In genomic region chr2:125356068-125356467, GRCm38 (mm10) we compare ENCODE assay signal across 13 mouse cellular contexts.
A peak's percentile ranks its signal among the peaks of the same experiment; 100 is the strongest.
DNase-seq lines count a peak whose midpoint lies in the region; ATAC-seq lines count a peak whose summit lies in the region.
"Had no signal": no experiment of that assay in that cellular context is flagged by ENCODE, and none has a peak within 500 bp of the region (broad histone marks: within the 10 kb centered on the region; RNA-seq: fewer than 3 reads in every experiment).

No protein-coding gene starts in this region.

- intact Hi-C loops in left cerebral cortex, postnatal 25 days (cut with DNase I): no loop called here

- no peak overlapping the region for H3K9ac ChIP-seq in embryonic facial prominence, embryonic 11.5 days (replicated peaks; ENCODE audit: low read length)
- H3K9ac ChIP-seq in heart, embryonic 16.5 days (ENCODE audit: low read length): no peak overlapping the region
- H3K9ac ChIP-seq: liver, embryonic 12.5 days had no signal

- no peaks in the 10 kb centered on the region for H3K9me3 ChIP-seq in embryonic facial prominence, embryonic 11.5 days (replicated peaks; ENCODE audit: control insufficient read depth, low read length)
- H3K9me3 ChIP-seq in embryonic facial prominence, embryonic 10.5 days: no peaks in the 10 kb centered on the region
- no peaks in the 10 kb centered on the region for H3K9me3 ChIP-seq in heart, embryonic 16.5 days (replicated peaks; ENCODE audit: control insufficient read depth, low read length)
- H3K9me3 ChIP-seq in heart, embryonic 10.5 days: no peaks in the 10 kb centered on the region
- no peaks in the 10 kb centered on the region for H3K9me3 ChIP-seq in megakaryocyte, embryonic 14.5 days
- H3K9me3 ChIP-seq: liver, embryonic 12.5 days had no signal

- H3K4me3 ChIP-seq in embryonic facial prominence, embryonic 11.5 days (ENCODE audit: low read depth, low read length): no peak overlapping the region
- no peak overlapping the region for H3K4me3 ChIP-seq in embryonic facial prominence, embryonic 10.5 days
- H3K4me3 ChIP-seq in heart, embryonic 16.5 days (ENCODE audit: low read length): no peak overlapping the region
- no peak overlapping the region for H3K4me3 ChIP-seq in heart, embryonic 10.5 days
- peak overlapping the region; percentile 78 for H3K4me3 ChIP-seq in megakaryocyte, embryonic 14.5 days (replicated peaks)
- H3K4me3 ChIP-seq: liver, embryonic 12.5 days had no signal

- 88% methylated on average over 5 of the region's 5 CpGs for WGBS in embryonic facial prominence, embryonic 11.5 days
- WGBS in embryonic facial prominence, embryonic 10.5 days: 89% methylated on average over 5 of the region's 5 CpGs
- 74% methylated on average over 5 of the region's 5 CpGs for WGBS in heart, embryonic 16.5 days
- 80% methylated on average over 5 of the region's 5 CpGs for WGBS in heart, embryonic 10.5 days

- no peak overlapping the region for H3K4me2 ChIP-seq in embryonic facial prominence, embryonic 11.5 days (ENCODE audit: low read depth, low read length)
- H3K4me2 ChIP-seq in heart, embryonic 16.5 days (ENCODE audit: low read depth, low read length): no peak overlapping the region
- H3K4me2 ChIP-seq: liver, embryonic 12.5 days had no signal

- 0 out of 2 replicates have a peak, but pooled peaks have one; percentile 18 for ATAC-seq in embryonic facial prominence, embryonic 11.5 days (replicated peaks; ENCODE audit: insufficient number of reproducible peaks, low FRiP score, low TSS enrichment, low read depth)
- ATAC-seq in heart, embryonic 16.5 days (replicated peaks; ENCODE audit: extremely low read depth, insufficient read depth, low FRiP score): no peak
- no peak for ATAC-seq in megakaryocyte, adult 5-6 weeks (ENCODE audit: poor library complexity, severe bottlenecking)
- ATAC-seq: hindbrain, postnatal 0 days; liver, embryonic 12.5 days; Patski had no signal

- H3K27me3 ChIP-seq in embryonic facial prominence, embryonic 11.5 days (ENCODE audit: control insufficient read depth, insufficient read depth, low read length): no peaks in the 10 kb centered on the region
- no peaks in the 10 kb centered on the region for H3K27me3 ChIP-seq in embryonic facial prominence, embryonic 10.5 days (replicated peaks; ENCODE audit: low read depth, poor library complexity, severe bottlenecking)
- no peaks in the 10 kb centered on the region for H3K27me3 ChIP-seq in heart, embryonic 16.5 days (ENCODE audit: control insufficient read depth, insufficient read depth, low read length)
- H3K27me3 ChIP-seq in heart, embryonic 10.5 days (ENCODE audit: insufficient read depth, poor library complexity, severe bottlenecking): no peaks in the 10 kb centered on the region
- H3K27me3 ChIP-seq in megakaryocyte, embryonic 14.5 days (replicated peaks): peaks cover 5% of the 10 kb centered on the region
- H3K27me3 ChIP-seq: liver, embryonic 12.5 days; Patski had no signal

- no peaks in the 10 kb centered on the region for H3K4me1 ChIP-seq in embryonic facial prominence, embryonic 11.5 days (ENCODE audit: control insufficient read depth, insufficient read depth, low read length)
- H3K4me1 ChIP-seq in embryonic facial prominence, embryonic 10.5 days: peaks cover 20% of the 10 kb centered on the region
- peaks cover 16% of the 10 kb centered on the region for H3K4me1 ChIP-seq in heart, embryonic 16.5 days (ENCODE audit: control insufficient read depth, insufficient read depth, low read length)
- peaks cover 16% of the 10 kb centered on the region for H3K4me1 ChIP-seq in heart, embryonic 10.5 days
- H3K4me1 ChIP-seq in megakaryocyte, embryonic 14.5 days: peaks cover 33% of the 10 kb centered on the region
- H3K4me1 ChIP-seq: liver, embryonic 12.5 days had no signal

- H3K27ac ChIP-seq in embryonic facial prominence, embryonic 11.5 days (replicated peaks; ENCODE audit: low read depth, low read length): no peak overlapping the region
- H3K27ac ChIP-seq in embryonic facial prominence, embryonic 10.5 days (replicated peaks): no peak overlapping the region
- peak overlapping the region; percentile 70 for H3K27ac ChIP-seq in heart, embryonic 16.5 days (ENCODE audit: low read length)
- H3K27ac ChIP-seq in heart, embryonic 10.5 days: no peak overlapping the region
- H3K27ac ChIP-seq: hindbrain, postnatal 0 days; liver, embryonic 12.5 days had no signal

- no peaks in the 10 kb centered on the region for H3K36me3 ChIP-seq in embryonic facial prominence, embryonic 11.5 days (replicated peaks; ENCODE audit: control insufficient read depth, insufficient read depth, low read depth, low read length)
- peaks cover 13% of the 10 kb centered on the region for H3K36me3 ChIP-seq in embryonic facial prominence, embryonic 10.5 days (replicated peaks)
- H3K36me3 ChIP-seq in heart, embryonic 16.5 days (ENCODE audit: control insufficient read depth, insufficient read depth): peaks cover 3% of the 10 kb centered on the region; the same call in 1 of the 2 replicates
- H3K36me3 ChIP-seq in heart, embryonic 10.5 days: peaks cover 25% of the 10 kb centered on the region; the same call in 1 of the 2 replicates
- no peaks in the 10 kb centered on the region for H3K36me3 ChIP-seq in megakaryocyte, embryonic 14.5 days (replicated peaks; ENCODE audit: low read length)
- H3K36me3 ChIP-seq: liver, embryonic 12.5 days had no signal

- DNase-seq in embryonic facial prominence, embryonic 11.5 days (ENCODE audit: low spot score): no peak
- no peak for DNase-seq in embryonic facial prominence, embryonic 10.5 days (ENCODE audit: low spot score)
- no peak for DNase-seq in heart, embryonic 10.5 days (ENCODE audit: low spot score)
- no peak for DNase-seq in spleen, postnatal 10 days (ENCODE audit: low spot score in 2 of 2)
- DNase-seq in left cerebral cortex, postnatal 25 days (ENCODE audit: low spot score in 2 of 2): no peak
- DNase-seq: cerebellum, adult 2 months; right cerebral cortex, adult 18-20 months had no signal
